Mouse (Mus musculus) stomach, postnatal 0 days (tissue): ENCODE data around the gene Tm6sf2.

Experiments used
- CTCF ChIP-seq: IDR thresholded peaks from 2 replicates; pipeline ENCODE4 v1.5.1; 2016; ENCODE audit warnings: antibody characterized with exemption, low read depth, mild to moderate bottlenecking, moderate library complexity
- EP300 ChIP-seq: optimal IDR thresholded peaks from 2 replicates; pipeline ENCODE3; 2016; ENCODE audit warnings: antibody characterized with exemption

DNA sequence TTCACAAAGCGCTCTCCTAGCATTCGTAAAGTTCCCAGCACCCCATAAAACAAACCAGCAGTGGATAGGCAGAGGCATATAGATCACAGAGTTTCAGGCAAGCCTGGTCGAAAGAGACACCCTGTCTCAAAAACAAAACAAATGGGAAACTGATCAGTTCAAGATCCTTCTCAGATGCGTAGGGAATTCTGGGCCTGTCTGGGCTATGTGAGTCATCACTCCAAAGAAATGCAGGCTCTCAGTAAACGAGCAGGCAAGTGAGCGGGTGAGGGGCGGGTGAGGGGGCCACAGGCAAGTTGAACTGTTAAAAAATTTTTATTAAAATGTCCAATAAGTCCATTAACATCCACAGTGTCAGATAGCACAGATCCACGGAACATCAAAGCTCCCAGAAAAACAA is 20.1 kb downstream of the Tm6sf2 start:
- TF ChIP-seq CTCF, result no peak
- TF ChIP-seq EP300, result no peak
